Mouse (Mus musculus): ENCODE data around the gene Galnt6. TPM values are rescaled to one million over a fixed set of nuclear protein-coding genes. Genes with fewer than 3 reads are reported as not detected.

The Galnt6 gene
- 10 to 100 TPM; 30.1 to 30.2 TPM for total RNA-seq (2023)

GRCm38 (mm10) chr15:100729281-100729985, at the start of gene Galnt6:
Gene Galnt6 (minus strand): TSS chr15:100729376.

GRCm38 (mm10) chr15:100761419-100762185, 32.4 kb upstream of the Galnt6 start, which contains the start of gene Slc4a8:
Gene Slc4a8 (plus strand): TSS chr15:100761747.

GRCm38 (mm10) chr15:100687430-100687971, 41.7 kb downstream of the Galnt6 start, which contains the start of gene Cela1:
Gene Cela1 (minus strand): TSS chr15:100687921.

GRCm38 (mm10) chr15:100669337-100669736, 59.8 kb downstream of the Galnt6 start, which contains the start of gene Bin2:
Gene Bin2 (minus strand): TSS chr15:100669553.

Other genes starting within 250 kb of the Galnt6 start
- 1 to 10 TPM; 4.2 to 6.2 TPM for gene Csrnp2, start 233.9 kb downstream of the Galnt6 start, total RNA-seq (2023)
- gene Tfcp2, start 177.4 kb downstream of the Galnt6 start, total RNA-seq (2023): 10 to 100 TPM in 1 of 2 experiments, 1 to 10 TPM in 1; 8.3 to 11.7 TPM
- 10 to 100 TPM; 74.9 to 78.3 TPM for gene Pou6f1, start 129.4 kb downstream of the Galnt6 start, total RNA-seq (2023)
- gene Dazap2, start 114.0 kb downstream of the Galnt6 start, total RNA-seq (2023): 100 to 1,000 TPM; 545 to 575 TPM
- 10 to 100 TPM; 13.0 to 17.7 TPM for gene Smagp, start 92.4 kb downstream of the Galnt6 start, total RNA-seq (2023)
- 100 to 1,000 TPM; 193 to 209 TPM for gene Bin2, start 59.8 kb downstream of the Galnt6 start, total RNA-seq (2023)
- 1 to 10 TPM in 1 of 2 experiments, not detected in 1; 1.1 TPM for gene Cela1, start 41.5 kb downstream of the Galnt6 start, total RNA-seq (2023)
- gene Slc4a8, start 32.4 kb upstream of the Galnt6 start, total RNA-seq (2023): 10 to 100 TPM; 10.2 to 17.3 TPM
- gene Scn8a, start 140.5 kb upstream of the Galnt6 start, total RNA-seq (2023): 1 to 10 TPM; 1.4 to 3.0 TPM